ENCODE assay signal across 8 mouse cellular contexts in genomic region chr11:98961051-98961592, GRCm38 (mm10). TPM values are rescaled to one million over a fixed set of nuclear protein-coding genes. Genes with fewer than 3 reads are reported as not detected.
A peak's percentile ranks its signal among the peaks of the same experiment; 100 is the strongest.
DNase-seq lines count a peak whose midpoint lies in the region; ATAC-seq lines count a peak whose summit lies in the region.

No protein-coding gene starts in this region.

- peaks cover 93% of the 10 kb centered on the region for H3K27me3 ChIP-seq in megakaryocyte, embryonic 14.5 days (replicated peaks)
- H3K27me3 ChIP-seq in embryonic facial prominence, embryonic 12.5 days: no peaks in the 10 kb centered on the region
- H3K27me3 ChIP-seq in hindbrain, embryonic 14.5 days (ENCODE audit: control insufficient read depth, insufficient read depth, low read length): no peaks in the 10 kb centered on the region
- peaks cover 70% of the 10 kb centered on the region for H3K27me3 ChIP-seq in liver, embryonic 15.5 days
- no peaks in the 10 kb centered on the region for H3K27me3 ChIP-seq in stomach, embryonic 14.5 days (ENCODE audit: control insufficient read depth, insufficient read depth, low read length)

- 5% methylated on average over 18 of the region's 18 CpGs for WGBS in embryonic facial prominence, embryonic 12.5 days
- 3% methylated on average over 18 of the region's 18 CpGs for WGBS in hindbrain, embryonic 14.5 days
- WGBS in liver, embryonic 15.5 days (ENCODE audit: insufficient replicate concordance): 5% methylated on average over 18 of the region's 18 CpGs
- 3% methylated on average over 18 of the region's 18 CpGs for WGBS in stomach, embryonic 14.5 days

- H3K4me1 ChIP-seq in megakaryocyte, embryonic 14.5 days: peaks cover 49% of the 10 kb centered on the region
- peaks cover 74% of the 10 kb centered on the region for H3K4me1 ChIP-seq in embryonic facial prominence, embryonic 12.5 days
- peaks cover 66% of the 10 kb centered on the region for H3K4me1 ChIP-seq in hindbrain, embryonic 14.5 days (replicated peaks; ENCODE audit: control insufficient read depth, insufficient read depth, low read length)
- peaks cover 82% of the 10 kb centered on the region for H3K4me1 ChIP-seq in liver, embryonic 15.5 days (replicated peaks)
- peaks cover 54% of the 10 kb centered on the region for H3K4me1 ChIP-seq in stomach, embryonic 14.5 days (ENCODE audit: control insufficient read depth, insufficient read depth, low read length)

- H3K27ac ChIP-seq in embryonic facial prominence, embryonic 12.5 days: peak overlapping the region; percentile 61
- H3K27ac ChIP-seq in hindbrain, embryonic 14.5 days: peak overlapping the region; percentile 90
- H3K27ac ChIP-seq in liver, embryonic 15.5 days (replicated peaks): peak overlapping the region; percentile 70
- H3K27ac ChIP-seq in stomach, embryonic 14.5 days (ENCODE audit: low read length): peak overlapping the region; percentile 96

- H3K9ac ChIP-seq in embryonic facial prominence, embryonic 12.5 days: peak overlapping the region; percentile 80
- peak overlapping the region; percentile 69 for H3K9ac ChIP-seq in hindbrain, embryonic 14.5 days
- peak overlapping the region; percentile 58; the same call in 1 of the 2 replicates for H3K9ac ChIP-seq in liver, embryonic 15.5 days
- H3K9ac ChIP-seq in stomach, embryonic 14.5 days (replicated peaks; ENCODE audit: low read depth, low read length): peak overlapping the region; percentile 71

- no peak for DNase-seq in hindbrain, embryonic 14.5 days (ENCODE audit: low spot score)
- no peak for DNase-seq in left cerebral cortex, adult 9 months (ENCODE audit: low spot score in 2 of 2)
- DNase-seq in testis, postnatal 10 days (ENCODE audit: low spot score): no peak

- H3K9me3 ChIP-seq in megakaryocyte, embryonic 14.5 days: no peaks in the 10 kb centered on the region
- no peaks in the 10 kb centered on the region for H3K9me3 ChIP-seq in embryonic facial prominence, embryonic 12.5 days
- no peaks in the 10 kb centered on the region for H3K9me3 ChIP-seq in hindbrain, embryonic 14.5 days (ENCODE audit: control insufficient read depth, low read length)
- H3K9me3 ChIP-seq in liver, embryonic 15.5 days (replicated peaks): no peaks in the 10 kb centered on the region
- H3K9me3 ChIP-seq in stomach, embryonic 14.5 days (ENCODE audit: control insufficient read depth, low read depth, low read length): no peaks in the 10 kb centered on the region

- peak overlapping the region; percentile 93 for H3K4me3 ChIP-seq in megakaryocyte, embryonic 14.5 days (replicated peaks)
- H3K4me3 ChIP-seq in embryonic facial prominence, embryonic 12.5 days: peak overlapping the region; percentile 57
- peak overlapping the region; percentile 59 for H3K4me3 ChIP-seq in hindbrain, embryonic 14.5 days (replicated peaks; ENCODE audit: low read length)
- H3K4me3 ChIP-seq in liver, embryonic 15.5 days (replicated peaks): peak overlapping the region; percentile 64
- peak overlapping the region; percentile 78 for H3K4me3 ChIP-seq in stomach, embryonic 14.5 days (ENCODE audit: low read depth, low read length)

- H3K4me2 ChIP-seq in embryonic facial prominence, embryonic 12.5 days (replicated peaks): peak overlapping the region; percentile 99
- peak overlapping the region; percentile 98 for H3K4me2 ChIP-seq in hindbrain, embryonic 14.5 days (replicated peaks)
- H3K4me2 ChIP-seq in liver, embryonic 15.5 days: peak overlapping the region; percentile 100
- H3K4me2 ChIP-seq in stomach, embryonic 14.5 days (replicated peaks; ENCODE audit: low read depth, low read length): peak overlapping the region; percentile 99

- no peaks in the 10 kb centered on the region for H3K36me3 ChIP-seq in megakaryocyte, embryonic 14.5 days (replicated peaks; ENCODE audit: low read length)
- peaks cover 18% of the 10 kb centered on the region for H3K36me3 ChIP-seq in embryonic facial prominence, embryonic 12.5 days
- H3K36me3 ChIP-seq in hindbrain, embryonic 14.5 days (replicated peaks; ENCODE audit: control insufficient read depth, insufficient read depth): no peaks in the 10 kb centered on the region
- no peaks in the 10 kb centered on the region for H3K36me3 ChIP-seq in liver, embryonic 15.5 days (replicated peaks)
- H3K36me3 ChIP-seq in stomach, embryonic 14.5 days (ENCODE audit: control insufficient read depth, insufficient read depth, low read length): peaks cover 9% of the 10 kb centered on the region; the same call in 1 of the 2 replicates

- ATAC-seq in megakaryocyte, adult 5-6 weeks (ENCODE audit: poor library complexity, severe bottlenecking): no peak
- no peak for ATAC-seq in embryonic facial prominence, embryonic 12.5 days (ENCODE audit: insufficient number of reproducible peaks, insufficient read depth, low FRiP score, low TSS enrichment)
- ATAC-seq in hindbrain, embryonic 14.5 days (ENCODE audit: low FRiP score): no peak
- ATAC-seq in liver, embryonic 15.5 days (ENCODE audit: insufficient read depth): no peak
- no peak for ATAC-seq in stomach, embryonic 14.5 days (ENCODE audit: insufficient number of reproducible peaks, insufficient read depth, low FRiP score, low read depth)

RNA-seq across cellular contexts. Expression of gene Gjd3, which starts 21.7 kb away (rescaled TPM):
- polyA plus RNA-seq in megakaryocyte, embryonic 14.5 days (2012; ENCODE audit: insufficient read depth, low replicate concordance): not detected in 2 replicates
- total RNA-seq in megakaryocyte, adult 5-6 weeks (2015): not detected in 2 replicates
- not detected in 2 replicates for total RNA-seq in megakaryocyte, adult 5-6 weeks (2017)
- 0.73 and 1.4 TPM in 2 replicates for polyA plus RNA-seq in embryonic facial prominence, embryonic 12.5 days (2016; fragmentation: Nextera tagmentation; extraction: Ambion mirVana)
- polyA plus RNA-seq in hindbrain, embryonic 14.5 days (2014; fragmentation: Nextera tagmentation; extraction: Ambion mirVana): 0.60 and 1.4 TPM in 2 replicates
- not detected in 2 replicates for polyA plus RNA-seq in liver, embryonic 15.5 days (2015; fragmentation: Nextera tagmentation; extraction: Ambion mirVana)
- not detected in 2 replicates for polyA plus RNA-seq in stomach, embryonic 14.5 days (2014; fragmentation: Nextera tagmentation; extraction: Ambion mirVana)

RNA-seq across cellular contexts. Expression of gene Rara, which starts 33.5 kb away (rescaled TPM):
- 11.8 and 25.3 TPM in 2 replicates for polyA plus RNA-seq in megakaryocyte, embryonic 14.5 days (2012; ENCODE audit: insufficient read depth, low replicate concordance)
- total RNA-seq in megakaryocyte, adult 5-6 weeks (2015): 124 and 125 TPM in 2 replicates
- total RNA-seq in megakaryocyte, adult 5-6 weeks (2017): 38.8 and 43.3 TPM in 2 replicates
- polyA plus RNA-seq in embryonic facial prominence, embryonic 12.5 days (2016; fragmentation: Nextera tagmentation; extraction: Ambion mirVana): 48.8 and 49.2 TPM in 2 replicates
- 18.4 and 18.7 TPM in 2 replicates for polyA plus RNA-seq in hindbrain, embryonic 14.5 days (2014; fragmentation: Nextera tagmentation; extraction: Ambion mirVana)
- 4.4 and 4.5 TPM in 2 replicates for polyA plus RNA-seq in liver, embryonic 15.5 days (2015; fragmentation: Nextera tagmentation; extraction: Ambion mirVana)
- polyA plus RNA-seq in stomach, embryonic 14.5 days (2014; fragmentation: Nextera tagmentation; extraction: Ambion mirVana): 54.0 and 56.8 TPM in 2 replicates

RNA-seq across cellular contexts. Expression of gene Cdc6, which starts 53.5 kb away (rescaled TPM):
- 0.44 TPM in 1 of 2 replicates, not detected in the other for polyA plus RNA-seq in megakaryocyte, embryonic 14.5 days (2012; ENCODE audit: insufficient read depth, low replicate concordance)
- 26.4 and 31.3 TPM in 2 replicates for total RNA-seq in megakaryocyte, adult 5-6 weeks (2015)
- total RNA-seq in megakaryocyte, adult 5-6 weeks (2017): 26.5 and 27.5 TPM in 2 replicates
- polyA plus RNA-seq in embryonic facial prominence, embryonic 12.5 days (2016; fragmentation: Nextera tagmentation; extraction: Ambion mirVana): 33.1 and 34.7 TPM in 2 replicates
- 4.3 and 5.2 TPM in 2 replicates for polyA plus RNA-seq in hindbrain, embryonic 14.5 days (2014; fragmentation: Nextera tagmentation; extraction: Ambion mirVana)
- 54.6 and 58.0 TPM in 2 replicates for polyA plus RNA-seq in liver, embryonic 15.5 days (2015; fragmentation: Nextera tagmentation; extraction: Ambion mirVana)
- 31.4 and 32.6 TPM in 2 replicates for polyA plus RNA-seq in stomach, embryonic 14.5 days (2014; fragmentation: Nextera tagmentation; extraction: Ambion mirVana)
